Mouse (Mus musculus) myocyte (in vitro differentiated cells): ENCODE measurements at regions not wholly inside any gene's neighbourhood (a gene's known extent, or its start where the extent isn't known, plus 50 kb on each side); places are given as distances from the start of the nearest gene placed in this dataset.

Source experiments
- H3K27me3 ChIP-seq: one replicate; pipeline ENCODE4 v1.6.1; 2011; ENCODE audit not compliant: control insufficient read depth, insufficient read depth, insufficient read length
- H3K36me3 ChIP-seq: one replicate; pipeline ENCODE4 v1.6.1; 2011; ENCODE audit not compliant: control insufficient read depth, insufficient read depth
- H3K4me2 ChIP-seq: one replicate; pipeline ENCODE4 v1.6.1; 2011; ENCODE audit warnings: low read depth, control low read depth
- H3K4me3 ChIP-seq: one replicate; pipeline ENCODE4 v1.5.1; 2011; ENCODE audit warnings: mild to moderate bottlenecking, control low read depth, moderate library complexity
- H3K79me2 ChIP-seq: one replicate; pipeline ENCODE4 v1.6.1; 2011; ENCODE audit not compliant: control insufficient read depth, insufficient read depth
- H3ac ChIP-seq: one replicate; pipeline ENCODE4 v1.6.1; 2011; ENCODE audit not compliant: control insufficient read depth, insufficient read length
- CEBPB ChIP-seq: IDR thresholded peaks from 2 replicates; pipeline ENCODE4 v1.6.1; 2011; ENCODE audit warnings: mild to moderate bottlenecking, moderate library complexity; ENCODE audit not compliant: poor library complexity, insufficient read depth, severe bottlenecking
- E2F4 ChIP-seq: IDR thresholded peaks from one replicate; pipeline ENCODE4 v1.6.1; 2011; ENCODE audit warnings: mild to moderate bottlenecking, control low read depth, moderate library complexity; ENCODE audit not compliant: insufficient read depth
- MAX ChIP-seq: IDR thresholded peaks from one replicate; pipeline ENCODE4 v1.6.1; 2011; ENCODE audit warnings: low read depth, mild to moderate bottlenecking, control low read depth
- MYOD1 ChIP-seq, 3 experiments: IDR thresholded peaks; one replicate each; pipeline ENCODE4 v1.6.1; 2011; ENCODE audit warnings: control low read depth in 2 of 3, low read depth in 2 of 3, mild to moderate bottlenecking in 2 of 3, moderate library complexity in 1 of 3; ENCODE audit not compliant: insufficient read length in 2 of 3, control insufficient read depth in 1 of 3
- MYOG ChIP-seq, 3 experiments: IDR thresholded peaks; one replicate each; pipeline ENCODE4 v1.6.1; 2011; ENCODE audit warnings: control low read depth in 2 of 3, low read depth in 2 of 3, mild to moderate bottlenecking in 2 of 3; ENCODE audit not compliant: insufficient read length in 2 of 3, control insufficient read depth in 1 of 3, insufficient read depth in 1 of 3
- POLR2A ChIP-seq: IDR thresholded peaks from one replicate; pipeline ENCODE4 v1.6.1; 2011; ENCODE audit warnings: low read depth, mild to moderate bottlenecking, control low read depth, moderate library complexity; ENCODE audit not compliant: insufficient read length
- POLR2AphosphoS2 ChIP-seq: IDR thresholded peaks from one replicate; pipeline ENCODE4 v1.6.1; 2011; ENCODE audit warnings: low read depth, control low read depth; ENCODE audit not compliant: insufficient read length
- REST ChIP-seq: IDR thresholded peaks from one replicate; pipeline ENCODE4 v1.6.1; 2011; ENCODE audit warnings: mild to moderate bottlenecking, control low read depth, moderate library complexity; ENCODE audit not compliant: insufficient read depth, insufficient read length
- SRF ChIP-seq: IDR thresholded peaks from one replicate; pipeline ENCODE4 v1.6.1; 2011; ENCODE audit warnings: low read depth; ENCODE audit not compliant: control insufficient read depth, insufficient read length
- TCF12 ChIP-seq: IDR thresholded peaks from one replicate; pipeline ENCODE4 v1.6.1; 2011; ENCODE audit warnings: mild to moderate bottlenecking, control low read depth; ENCODE audit not compliant: poor library complexity, insufficient read depth, severe bottlenecking
- TCF3 ChIP-seq: IDR thresholded peaks from one replicate; pipeline ENCODE4 v1.6.1; 2011; ENCODE audit warnings: low read depth, control low read depth; ENCODE audit not compliant: insufficient read length
- USF1 ChIP-seq: IDR thresholded peaks from one replicate; pipeline ENCODE4 v1.6.1; 2011; ENCODE audit warnings: low read depth, mild to moderate bottlenecking, control low read depth, moderate library complexity

GRCm38 (mm10) chr8:4838527-4838926 lies 59.2 kb upstream of the Shcbp1 start:
- H3K27me3 ChIP-seq = no peaks in the 10 kb centered on the region
- no peak overlapping the region for H3K4me2 ChIP-seq
- H3K79me2 ChIP-seq = no peaks in the 10 kb centered on the region
- H3K4me3 ChIP-seq = no peak overlapping the region
- H3ac ChIP-seq = no peak overlapping the region
- TF ChIP-seq TCF12 (no peak), TCF3 (no peak), CEBPB (no peak), POLR2A (no peak), MYOD1 (IDR thresholded peaks at IDR 0.05; ENCODE audit: control insufficient read depth in 1 of 3, insufficient read length in 2 of 3, low read depth in 2 of 3) (no peak), POLR2AphosphoS2 (no peak), USF1 (no peak), SRF (no peak), REST (no peak), MAX (no peak), MYOG (IDR thresholded peaks at IDR 0.05; ENCODE audit: control insufficient read depth in 1 of 3, insufficient read depth in 1 of 3, insufficient read length in 2 of 3, low read depth in 2 of 3) (no peak), E2F4 (no peak)
- no peaks in the 10 kb centered on the region for H3K36me3 ChIP-seq

GRCm38 (mm10) chr8:4837719-4838118 lies 58.4 kb upstream of the Shcbp1 start:
- H3K27me3 ChIP-seq = no peaks in the 10 kb centered on the region
- H3K4me2 ChIP-seq = no peak overlapping the region
- no peaks in the 10 kb centered on the region for H3K36me3 ChIP-seq
- TF ChIP-seq TCF3 (no peak), REST (no peak)
- H3K4me3 ChIP-seq = no peak overlapping the region
- no peaks in the 10 kb centered on the region for H3K79me2 ChIP-seq
- no peak overlapping the region for H3ac ChIP-seq

- Histone ChIP-seq H3K27me3 (no peaks in the 10 kb centered on the region), H3K79me2 (no peaks in the 10 kb centered on the region), H3K4me2 (no peak overlapping the region), H3K36me3 (no peaks in the 10 kb centered on the region), H3ac (no peak overlapping the region), H3K4me3 (no peak overlapping the region)
- TF ChIP-seq E2F4 = no peak
- TF ChIP-seq MYOD1 (IDR thresholded peaks at IDR 0.05; ENCODE audit: control insufficient read depth in 1 of 3, insufficient read length in 2 of 3, low read depth in 2 of 3) = no peak
- TF ChIP-seq TCF3 = no peak
- no peak for TF ChIP-seq POLR2AphosphoS2
- no peak for TF ChIP-seq CEBPB
- TF ChIP-seq SRF = no peak
- TF ChIP-seq MAX = no peak
- TF ChIP-seq POLR2A = no peak
- TF ChIP-seq USF1 = no peak
- TF ChIP-seq REST = no peak
- TF ChIP-seq TCF12 = no peak
- TF ChIP-seq MYOG (IDR thresholded peaks at IDR 0.05; ENCODE audit: control insufficient read depth in 1 of 3, insufficient read depth in 1 of 3, insufficient read length in 2 of 3, low read depth in 2 of 3) = no peak
Measured at GRCm38 (mm10) chr8:4836651-4837050, 57.3 kb upstream of the Shcbp1 start.
